Mouse (Mus musculus) urinary bladder, postnatal 14 days (tissue): ENCODE data around the gene Chd2.
A peak's percentile ranks its signal among the peaks of the same experiment; 100 is the strongest.

ENCODE experiments used
- DNase-seq: peaks from one replicate; pipeline ENCODE4 v3.0.0; 2021; ENCODE audit warnings: low spot score

Chd2 gene

GRCm38 (mm10) chr7:73561492-73562055, 19.9 kb upstream of the Chd2 start:
- DNase-seq = no peak

GRCm38 (mm10) chr7:73560811-73561210, 19.2 kb upstream of the Chd2 start:
- DNase-seq = no peak

GRCm38 (mm10) chr7:73559853-73560190, 18.2 kb upstream of the Chd2 start:
- no peak for DNase-seq

GRCm38 (mm10) chr7:73559170-73559852, 17.7 kb upstream of the Chd2 start:
- no peak for DNase-seq

- DNase-seq = peak; percentile 100
These were observed 16.9 kb upstream of the Chd2 start for GRCm38 (mm10) chr7:73558293-73559169.

GRCm38 (mm10) chr7:73557671-73558265, 16.1 kb upstream of the Chd2 start:
- no peak for DNase-seq

- DNase-seq = no peak
These were observed 15.3 kb upstream of the Chd2 start for GRCm38 (mm10) chr7:73556688-73557667.

- DNase-seq = no peak
These were observed 14.4 kb upstream of the Chd2 start for GRCm38 (mm10) chr7:73555918-73556580.

- DNase-seq = no peak
These were observed 13.2 kb upstream of the Chd2 start for GRCm38 (mm10) chr7:73554849-73555248.

- no peak for DNase-seq
These were observed 11.5 kb upstream of the Chd2 start for GRCm38 (mm10) chr7:73553160-73553559.

GRCm38 (mm10) chr7:73552054-73552750, 10.6 kb upstream of the Chd2 start:
- no peak for DNase-seq

- DNase-seq = no peak
These were observed 9.7 kb upstream of the Chd2 start for GRCm38 (mm10) chr7:73551370-73551769.

- DNase-seq = no peak
These were observed 6.4 kb upstream of the Chd2 start for GRCm38 (mm10) chr7:73548051-73548450.

- no peak for DNase-seq
These were observed 5.2 kb upstream of the Chd2 start for GRCm38 (mm10) chr7:73546561-73547510.

GRCm38 (mm10) chr7:73545004-73545403, 3.4 kb upstream of the Chd2 start:
- DNase-seq = no peak

GRCm38 (mm10) chr7:73542131-73542853, 662 bp upstream of the Chd2 start:
- no peak for DNase-seq

- DNase-seq = no peak
These were observed 595 bp downstream of the Chd2 start for GRCm38 (mm10) chr7:73541079-73541390.

GRCm38 (mm10) chr7:73540202-73541078, 1.2 kb downstream of the Chd2 start:
- DNase-seq = no peak
